Mouse (Mus musculus) bone marrow macrophage, adult 2 months (primary cell): ENCODE measurements around the gene Sytl3.
"Not testable (repeated sequence)": the region's sequence is repeated elsewhere in the genome, so short reads cannot be mapped to it uniquely, and the experiment has no call there.

ENCODE experiments used
- CTCF ChIP-seq: IDR thresholded peaks from 2 replicates; pipeline ENCODE4 v1.5.1; 2012; ENCODE audit warnings: low read depth, mild to moderate bottlenecking, low read length, moderate library complexity
- POLR2A ChIP-seq: IDR thresholded peaks from 2 replicates; pipeline ENCODE4 v1.6.1; 2012; ENCODE audit warnings: mild to moderate bottlenecking, low read depth, low read length, borderline replicate concordance

DNA sequence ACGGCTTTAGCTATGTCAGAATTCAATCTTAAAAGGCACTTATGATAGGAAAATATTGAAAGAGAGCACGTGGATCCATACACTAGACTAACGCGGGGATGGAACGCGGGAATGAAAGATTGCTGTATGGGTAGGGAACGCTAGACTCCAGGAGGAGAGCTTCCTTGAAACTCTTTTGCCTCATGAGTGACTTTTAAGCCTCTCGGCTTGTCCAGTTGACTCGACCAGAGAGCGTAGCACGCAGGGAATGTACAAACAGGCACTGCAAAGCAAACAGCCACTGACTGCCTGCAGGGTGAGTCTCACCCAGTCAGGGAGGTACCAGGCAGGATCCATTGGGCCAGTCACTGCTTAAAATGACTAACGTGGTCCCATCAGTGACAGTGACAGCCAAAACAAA is 36.9 kb upstream of the Sytl3 start:
- TF ChIP-seq CTCF, POLR2A: not testable (repeated sequence)
